Mouse (Mus musculus): ENCODE measurements around the gene Nip7. TPM values are rescaled to one million over a fixed set of nuclear protein-coding genes. Genes with fewer than 3 reads are reported as not detected.

Nip7 gene
- polyA plus RNA-seq (2017; shearing (Covaris generic)), result 102 TPM

DNA sequence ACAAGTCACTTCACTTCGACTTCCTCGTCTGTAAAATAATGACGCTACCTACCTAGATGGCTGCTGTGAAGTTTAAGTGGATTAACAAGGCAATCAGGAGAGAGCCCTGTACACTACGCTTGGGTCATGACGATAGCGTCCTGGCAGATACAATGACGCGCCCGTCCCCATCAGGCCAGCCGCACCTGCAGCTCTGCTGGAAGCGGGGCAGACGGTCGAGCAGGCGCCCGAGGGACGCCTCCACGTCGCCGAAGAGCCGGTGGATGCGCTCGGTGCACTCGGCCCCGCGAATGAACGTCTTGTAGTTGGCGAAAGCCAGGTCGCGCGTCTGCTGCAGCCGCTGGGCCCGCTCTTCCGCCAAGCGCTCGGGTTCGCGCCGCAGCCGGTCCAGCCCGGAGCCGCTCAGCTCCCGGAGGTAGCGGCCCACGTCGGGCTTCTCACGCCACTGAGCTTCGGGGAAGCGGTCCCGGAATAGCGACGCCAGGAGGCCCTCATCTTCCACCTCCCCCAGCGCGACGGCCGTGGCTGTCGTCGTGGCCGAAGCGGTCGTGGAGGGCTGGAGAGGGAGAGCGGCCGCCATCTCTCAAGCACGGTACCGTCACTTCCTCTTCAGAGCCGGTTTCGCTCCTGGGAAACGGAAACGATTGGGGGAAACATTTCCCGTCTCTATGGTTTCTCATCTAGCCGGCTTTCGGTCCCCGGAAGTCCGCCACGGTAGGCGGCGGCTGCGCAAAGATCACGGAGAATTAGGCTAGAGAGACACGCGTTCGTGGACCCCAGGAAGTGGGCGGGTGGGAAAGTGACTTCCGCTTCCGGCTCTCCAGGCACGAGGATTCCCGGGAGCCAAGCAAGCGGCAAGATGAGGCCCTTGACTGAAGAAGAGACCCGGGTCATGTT lies at the start of gene Nip7, which contains the start of gene Cog8:
Nip7 (plus strand) TSS at position 802 of the 897 bp plus-strand sequence.
Cog8 (minus strand) TSS at position 614 of the 897 bp plus-strand sequence.

DNA sequence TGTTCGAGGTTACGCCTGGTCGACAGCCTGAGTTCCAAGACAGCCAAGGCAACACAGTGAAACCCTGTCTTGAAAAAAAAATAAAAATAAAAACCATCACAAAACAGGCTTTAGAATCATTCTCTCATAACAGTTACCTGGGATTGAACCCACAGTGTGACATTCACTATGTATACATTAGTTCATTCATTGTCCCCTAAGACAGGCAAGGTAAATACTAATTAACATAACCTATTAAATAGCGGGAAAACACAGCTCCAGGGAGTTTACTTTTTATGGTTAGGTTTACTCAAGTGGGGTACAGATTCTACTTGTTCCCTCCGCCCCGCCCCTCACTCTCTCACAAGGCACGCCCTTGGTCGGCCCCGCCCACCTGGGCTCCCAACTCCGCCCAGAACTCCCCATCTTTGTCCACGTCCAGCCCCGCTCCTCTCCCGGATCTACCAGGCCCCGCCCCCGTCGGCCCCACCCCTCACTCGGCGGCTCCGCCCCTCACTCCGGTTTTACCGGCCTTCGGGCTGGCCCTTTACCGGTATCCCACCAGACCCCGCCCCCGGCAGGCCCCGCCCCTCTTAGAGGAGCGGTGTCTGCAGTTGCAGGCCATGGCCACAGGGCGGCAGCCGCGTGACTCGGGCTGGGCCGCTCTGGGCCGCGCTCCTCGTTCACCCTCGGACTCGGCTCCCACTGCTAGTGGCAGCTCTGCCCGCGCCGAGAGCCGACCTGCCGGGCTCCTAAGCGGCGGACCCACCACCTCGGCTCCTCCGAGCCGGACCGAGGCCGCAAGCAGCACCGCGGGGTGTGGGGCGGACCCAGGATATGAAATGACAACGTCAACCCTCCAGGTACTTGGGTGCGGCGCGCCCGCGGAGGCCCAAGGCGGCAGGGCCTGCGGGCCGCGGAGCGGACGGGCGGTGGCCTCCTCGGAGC lies 25.8 kb upstream of the Nip7 start, which contains the start of gene Vps4a:
Vps4a (plus strand) TSS at position 573 of the 927 bp plus-strand sequence.

DNA sequence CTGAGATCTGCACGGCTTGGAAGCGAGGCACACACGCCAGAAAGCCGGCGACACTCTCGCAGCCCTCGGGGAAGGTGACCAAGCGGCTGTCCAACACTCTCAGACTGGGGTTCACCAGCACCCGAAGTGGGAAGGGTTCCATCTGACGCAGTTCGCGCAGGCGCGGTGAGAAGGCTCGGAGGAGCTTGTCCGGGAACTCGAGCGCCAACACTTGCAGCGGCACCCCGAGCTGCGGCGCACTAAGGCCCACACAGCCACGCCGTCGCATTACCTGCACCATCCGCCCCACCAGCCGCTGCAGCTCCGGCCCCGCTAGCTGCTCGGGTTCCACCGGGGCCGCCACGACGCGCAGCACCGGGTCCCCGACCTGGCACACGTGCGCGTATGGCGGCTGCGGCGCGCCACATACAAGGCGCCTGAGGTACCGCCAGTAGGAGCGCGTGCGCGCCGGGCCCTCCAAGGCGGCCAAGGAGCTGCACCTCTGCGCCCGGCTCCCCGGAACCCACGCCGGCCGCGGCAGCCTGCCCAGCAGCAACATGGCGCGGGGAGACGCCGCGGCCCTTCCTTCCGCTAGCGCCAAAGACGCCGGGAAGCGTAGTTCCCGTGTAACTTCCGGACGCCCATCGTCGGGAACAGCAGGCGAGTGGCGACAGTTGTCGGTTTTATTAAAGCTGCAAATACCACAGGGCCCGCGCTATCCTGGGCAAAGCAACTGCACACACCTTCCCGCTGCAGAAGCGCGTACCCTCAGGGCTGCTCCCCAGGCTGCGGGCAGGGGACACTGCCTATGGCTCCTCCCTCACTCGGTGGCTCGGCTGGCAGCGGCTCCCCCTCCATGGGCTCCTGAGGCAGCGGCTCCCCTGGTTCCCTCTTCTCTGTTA lies 8.4 kb upstream of the Nip7 start, which contains the start of gene Pdf:
Pdf (minus strand) TSS at position 554 of the 881 bp plus-strand sequence.

DNA sequence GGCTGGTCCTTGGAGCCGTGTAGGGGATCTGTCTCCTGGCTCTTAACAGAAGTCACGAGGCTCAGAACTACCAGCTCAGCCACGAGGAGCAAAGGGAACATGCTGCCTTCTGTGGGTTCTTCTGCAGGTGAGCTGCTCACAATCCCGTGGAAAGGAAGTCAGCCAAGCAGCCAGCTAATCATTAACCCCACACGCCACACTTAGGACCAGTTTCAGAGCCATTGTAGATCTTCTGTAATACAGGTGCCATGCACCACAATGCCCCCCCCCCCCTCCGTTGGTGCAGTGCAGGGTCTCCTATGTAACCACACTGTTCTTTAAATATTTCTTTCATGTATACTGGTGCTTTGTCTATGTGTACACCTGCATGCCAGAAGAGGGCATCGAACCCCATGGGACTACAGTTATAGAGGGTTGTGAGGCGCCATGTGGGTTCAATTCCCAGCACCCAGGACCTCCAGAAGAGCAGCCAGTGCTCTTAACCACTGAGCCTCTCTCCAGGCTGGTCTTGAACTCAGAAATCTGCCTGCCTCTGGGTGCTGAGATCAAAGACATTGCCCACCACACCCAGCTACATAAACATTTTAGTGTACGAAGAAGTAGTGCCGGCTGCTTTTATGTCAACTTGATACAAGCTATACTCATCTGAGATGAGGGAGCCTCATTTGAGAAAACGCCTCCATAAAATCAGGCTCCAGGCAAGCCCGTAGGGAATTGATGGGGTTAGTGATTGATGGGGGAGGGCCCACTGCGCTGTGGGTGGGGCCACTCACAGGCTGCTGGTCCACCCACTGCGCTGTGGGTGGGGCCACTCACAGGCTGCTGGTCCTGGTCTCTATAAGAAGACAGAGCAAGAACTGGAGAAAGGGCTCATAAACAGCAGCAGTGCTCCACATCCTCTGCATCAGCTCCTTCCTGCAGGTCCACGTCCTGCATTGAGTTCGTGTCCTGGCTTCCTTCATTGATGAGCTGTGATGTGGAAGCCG lies 9.1 kb downstream of the Nip7 start, which contains the start of gene Tmed6:
Tmed6 (minus strand) TSS at position 134 of the 986 bp plus-strand sequence.

DNA sequence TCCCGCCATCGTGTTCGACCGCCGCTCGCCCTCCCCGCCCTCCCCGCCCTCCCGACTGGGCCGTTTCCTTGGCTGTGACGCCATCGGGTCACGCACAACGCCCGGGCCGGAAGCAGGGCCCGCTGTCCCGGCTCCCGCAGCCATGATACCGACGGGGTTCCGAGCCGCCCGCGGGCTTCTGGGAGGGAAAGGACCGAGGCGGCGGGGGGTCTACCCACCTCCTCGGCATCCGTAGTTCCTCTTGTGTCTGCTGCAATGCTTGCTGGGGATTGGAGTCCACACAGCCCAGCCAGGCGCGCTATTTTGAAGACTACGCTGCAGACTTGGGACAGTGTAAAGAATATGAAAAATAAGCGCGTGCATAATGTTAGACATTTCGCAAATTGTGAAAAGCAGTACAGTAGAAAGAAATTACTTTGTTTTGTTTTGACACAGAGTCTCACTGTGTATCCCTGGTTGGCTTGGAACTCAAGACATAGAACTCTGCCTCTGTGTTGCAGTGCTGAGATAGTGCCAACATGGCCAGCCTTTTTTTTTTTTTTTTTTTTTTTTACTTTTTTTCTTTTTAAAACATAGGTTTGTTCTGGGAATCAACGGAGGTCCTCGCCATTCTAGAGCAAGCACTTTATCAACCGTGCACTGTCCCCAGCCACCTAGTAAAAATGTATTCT lies 39.8 kb downstream of the Nip7 start, which contains the start of gene Terf2:
Terf2 (minus strand) TSS at position 182 of the 671 bp plus-strand sequence.

Other genes with a start within 250 kb of the Nip7 start
- 0.05 TPM for gene Has3, start 186.6 kb upstream of the Nip7 start, polyA plus RNA-seq (2017; shearing (Covaris generic))
- 62.0 TPM for gene Utp4, start 163.2 kb upstream of the Nip7 start, polyA plus RNA-seq (2017; shearing (Covaris generic))
- 1.9 TPM for gene Sntb2, start 121.1 kb upstream of the Nip7 start, polyA plus RNA-seq (2017; shearing (Covaris generic))
- gene Vps4a, start 25.7 kb upstream of the Nip7 start, polyA plus RNA-seq (2017; shearing (Covaris generic)), result 73.7 TPM
- 1.7 TPM for gene Pdf, start 8.3 kb upstream of the Nip7 start, polyA plus RNA-seq (2017; shearing (Covaris generic))
- 22.9 TPM for gene Cog8, start 188 bp upstream of the Nip7 start, polyA plus RNA-seq (2017; shearing (Covaris generic))
- not detected for gene Tmed6, start 8.8 kb downstream of the Nip7 start, polyA plus RNA-seq (2017; shearing (Covaris generic))
- 9.9 TPM for gene Terf2, start 39.7 kb downstream of the Nip7 start, polyA plus RNA-seq (2017; shearing (Covaris generic))
- 90.2 TPM for gene Cyb5b, start 93.8 kb downstream of the Nip7 start, polyA plus RNA-seq (2017; shearing (Covaris generic))
- 18.9 TPM for gene Nfat5, start 236.6 kb downstream of the Nip7 start, polyA plus RNA-seq (2017; shearing (Covaris generic))

All from activated CD4-positive, CD25-positive, alpha-beta regulatory T cell, adult 9 weeks (primary cell).